Mouse (Mus musculus) neutrophil, adult 59 days (primary cell): ENCODE results near the gene Rrh. TPM values are rescaled to one million over a fixed set of nuclear protein-coding genes. Genes with fewer than 3 reads are reported as not detected.

ENCODE experiments used
- total RNA-seq, 2 experiments: library from RNA; stranded (reverse); gene quantifications; 1 replicate in 1 of 2; 2 replicates in 1 of 2; pipeline ENCODE4 v1.2.4; 2023

Gene Rrh
- total RNA-seq, result under 1 TPM; 0.24 TPM

DNA sequence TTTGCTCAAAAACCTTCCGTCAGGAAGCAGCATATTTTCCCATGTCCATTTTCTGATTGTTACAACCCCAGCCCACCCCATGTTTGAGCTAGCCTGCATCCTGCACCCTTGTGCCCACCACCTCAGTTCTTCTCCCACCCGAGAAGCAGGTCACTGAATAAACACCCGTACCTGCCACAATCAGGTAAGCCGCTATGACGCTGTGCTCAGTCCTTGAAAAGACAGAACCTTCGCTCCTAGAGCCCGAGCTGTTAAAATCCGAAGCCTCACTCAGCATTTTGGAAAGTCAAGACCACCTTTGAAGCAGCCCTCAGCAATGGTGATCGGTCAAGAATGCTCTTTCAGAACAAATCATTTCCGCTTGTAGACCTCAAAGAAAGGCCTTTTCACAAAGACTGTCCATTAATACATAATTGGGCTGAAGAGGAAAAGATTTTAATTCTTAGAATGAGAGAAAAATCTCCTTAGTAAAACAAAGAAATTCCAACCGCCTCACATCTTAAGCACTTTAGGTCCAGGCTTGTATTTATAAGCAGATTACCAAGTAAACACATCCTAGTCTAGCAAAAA lies at the start of gene Rrh:
Rrh (minus strand) TSS at position 382 of the 570 bp plus-strand sequence.

DNA sequence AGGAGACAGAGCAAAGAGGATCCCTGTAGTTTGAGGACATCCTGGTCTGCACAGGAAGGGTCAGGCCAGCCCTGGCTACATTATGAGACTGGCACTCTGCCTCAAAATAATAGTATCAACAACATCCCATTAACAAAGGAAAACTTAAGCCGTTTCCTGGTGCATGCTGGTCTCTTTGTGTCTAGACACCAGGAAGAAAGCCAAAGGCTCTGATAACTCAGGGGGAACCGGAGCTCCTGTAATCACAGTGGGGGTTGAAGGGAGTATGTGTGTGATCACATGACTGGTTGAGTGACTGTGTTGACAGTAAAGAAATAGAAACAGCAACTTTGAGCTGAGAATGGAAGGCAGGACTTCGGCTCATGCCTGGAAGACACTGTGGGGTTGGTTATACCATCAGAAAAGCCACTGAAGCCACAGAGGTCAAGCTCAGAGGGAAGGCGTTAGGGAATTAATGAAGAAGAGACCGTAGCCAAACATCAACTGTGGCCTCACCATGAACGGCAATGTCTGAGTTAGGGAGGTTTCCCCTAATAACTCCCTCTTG lies 13.1 kb upstream of the Rrh start, which contains the start of gene Cfi:
Cfi (plus strand) TSS at position 497 of the 547 bp plus-strand sequence.

DNA sequence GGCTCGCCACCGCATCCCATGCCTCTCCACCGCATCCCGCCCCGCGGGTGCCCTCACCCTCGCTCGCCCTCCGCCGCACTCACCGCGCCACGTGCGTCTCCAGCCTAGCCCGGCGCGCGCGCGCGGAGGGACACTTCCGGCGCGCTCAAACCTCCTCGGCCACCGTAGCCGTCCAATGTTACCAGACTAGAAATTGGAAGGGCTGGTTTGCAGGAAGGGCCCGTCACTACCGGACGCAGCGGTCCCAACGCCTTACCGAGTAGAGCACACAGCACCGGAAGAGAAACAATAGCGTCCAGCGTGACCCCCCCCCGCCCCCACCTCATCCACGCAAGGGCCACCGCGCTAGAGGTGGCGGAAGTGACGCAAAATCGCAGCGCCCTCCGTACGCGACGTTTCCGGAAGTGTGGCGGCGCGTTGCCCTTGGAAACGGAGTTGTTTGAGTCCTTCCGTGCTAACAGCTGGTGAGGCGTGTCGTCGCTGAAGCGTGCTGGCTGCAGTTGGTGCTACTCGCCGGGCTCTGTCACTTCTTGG lies 8.7 kb upstream of the Rrh start, which contains the start of gene Gar1:
Gar1 (minus strand) TSS at position 362 of the 534 bp plus-strand sequence.

DNA sequence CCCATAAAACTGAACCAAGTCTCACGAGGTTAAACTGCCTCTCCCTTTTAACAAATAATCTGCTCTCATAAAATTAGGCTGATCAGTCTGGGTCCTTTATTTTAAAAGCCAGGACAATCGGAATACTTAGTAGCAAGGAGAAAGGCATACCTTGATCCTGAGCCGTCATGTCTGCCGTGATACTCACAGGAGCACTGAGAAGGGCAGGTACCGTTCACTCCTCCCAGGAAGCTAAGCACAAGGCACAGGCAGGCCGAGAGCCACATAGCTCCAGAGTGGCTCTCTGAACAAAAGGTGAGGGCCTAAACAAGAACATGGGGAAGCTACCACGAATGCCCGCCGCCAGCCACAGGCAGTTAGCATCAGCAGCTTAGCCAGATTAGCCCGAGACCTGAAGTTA lies 18.6 kb downstream of the Rrh start, which contains the start of gene Lrit3:
Lrit3 (minus strand) TSS at position 266 of the 400 bp plus-strand sequence.

DNA sequence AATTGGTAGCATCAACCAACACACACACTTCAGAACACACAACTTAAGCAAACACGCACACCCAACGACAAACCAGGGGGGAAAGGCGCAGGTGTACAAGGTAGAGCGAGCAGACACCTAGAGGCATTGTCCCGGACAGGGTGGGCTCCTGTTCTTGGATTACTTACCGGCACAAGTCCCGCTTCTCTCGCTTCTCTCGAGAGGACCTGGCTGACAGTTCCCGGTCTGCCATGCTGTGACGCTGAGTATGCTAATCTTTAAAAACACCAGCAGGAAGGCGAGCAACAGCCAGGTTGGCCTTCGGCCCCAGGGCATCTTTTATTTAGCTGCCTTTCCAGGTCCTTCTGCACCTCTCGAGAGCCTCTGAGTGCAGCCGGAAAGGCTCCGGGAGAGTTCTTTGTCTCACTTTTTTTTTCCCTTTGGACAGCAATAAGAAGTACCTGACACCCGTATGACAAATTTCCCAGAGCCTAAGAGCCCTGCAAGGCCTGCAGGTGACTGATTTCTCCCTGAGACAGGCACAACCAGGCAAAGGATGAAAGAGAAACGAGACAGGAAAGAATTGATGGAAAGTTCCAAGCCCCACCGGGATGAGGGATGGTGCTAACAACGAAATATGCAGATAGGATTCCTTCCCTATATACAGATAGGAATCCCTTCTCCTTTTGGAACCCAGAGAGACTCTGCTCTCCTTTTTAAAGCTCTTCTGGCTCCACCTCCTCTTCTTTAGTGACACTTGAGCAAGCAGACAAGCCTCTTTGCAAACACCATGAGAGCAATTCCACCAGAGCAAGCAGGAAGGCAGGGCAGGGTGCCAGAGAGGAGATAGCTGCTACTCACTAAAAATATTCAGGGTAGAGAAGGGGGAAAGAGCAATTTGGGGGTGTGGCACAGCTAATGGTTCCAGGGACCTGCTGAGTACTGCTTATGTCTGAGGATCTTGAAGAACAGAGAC lies 67.5 kb downstream of the Rrh start, which contains the start of gene Egf:
Egf (minus strand) TSS at position 667 of the 955 bp plus-strand sequence.

Other genes with a start within 250 kb of the Rrh start
- 1 to 10 TPM in 1 of 2 experiments, under 1 TPM in 1; 0.42 to 1.9 TPM for gene Egf, start 67.3 kb downstream of the Rrh start, total RNA-seq
- gene Lrit3, start 18.6 kb downstream of the Rrh start, total RNA-seq, result not detected
- gene Gar1, start 8.8 kb upstream of the Rrh start, total RNA-seq, result 10 to 100 TPM; 21.5 to 29.9 TPM
- not detected for gene Cfi, start 13.3 kb upstream of the Rrh start, total RNA-seq
- 1 to 10 TPM; 6.4 to 7.6 TPM for gene Pla2g12a, start 56.0 kb upstream of the Rrh start, total RNA-seq
- 1 to 10 TPM; 7.9 to 9.4 TPM for gene Casp6, start 78.8 kb upstream of the Rrh start, total RNA-seq
- gene Mcub, start 147.6 kb upstream of the Rrh start, total RNA-seq, result 10 to 100 TPM; 25.1 to 36.2 TPM
- gene Sec24b, start 239.0 kb upstream of the Rrh start, total RNA-seq, result 10 to 100 TPM; 81.6 to 81.9 TPM